Mouse (Mus musculus): Measurements from ENCODE around the gene Mepce. TPM values are rescaled to one million over a fixed set of nuclear protein-coding genes. Genes with fewer than 3 reads are reported as not detected.

The Mepce gene
- polyA plus RNA-seq (2012; ENCODE audit: low replicate concordance), result 168 and 453 TPM in 2 replicates

DNA sequence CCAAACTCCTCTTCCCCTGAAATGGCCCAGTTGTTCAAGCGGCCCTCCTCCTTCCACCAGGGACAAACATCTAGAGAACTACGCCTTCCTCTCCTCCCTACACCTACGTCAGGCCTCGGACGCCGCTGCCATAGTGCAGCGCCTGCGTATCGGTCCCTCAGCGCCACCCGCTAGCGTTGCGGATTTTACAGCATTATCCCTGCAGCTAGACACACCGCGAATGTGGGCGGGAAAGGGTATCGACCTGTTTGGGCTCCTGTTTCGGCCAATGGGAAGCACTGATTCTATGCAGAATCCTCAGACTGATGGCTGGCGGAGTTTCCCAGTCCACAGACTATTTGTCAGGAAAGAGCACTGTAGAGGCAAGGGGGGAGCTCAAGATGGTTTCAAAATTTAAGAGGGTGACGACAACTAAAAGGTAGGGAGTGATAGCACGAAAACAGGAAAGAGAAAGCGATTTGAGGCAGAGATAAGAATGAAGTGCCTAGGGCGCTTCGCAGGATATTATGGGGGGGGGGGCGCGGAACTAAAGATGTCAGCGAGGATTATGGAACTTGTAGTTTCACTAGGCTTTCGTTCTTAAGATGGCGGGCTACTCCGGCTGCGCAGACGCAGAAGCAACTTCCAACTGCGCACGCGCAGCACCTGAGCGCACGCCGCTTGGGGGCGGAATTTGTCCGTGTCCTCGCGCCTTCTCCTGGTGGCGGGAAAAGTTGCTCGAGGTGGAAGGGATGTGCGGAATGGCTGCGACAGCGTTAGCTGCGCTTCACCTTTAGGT lies at the start of gene Mepce, which contains the start of gene Zcwpw1:
Mepce (minus strand) TSS at position 505 of the 778 bp plus-strand sequence.
Zcwpw1 (plus strand) TSS at position 648 of the 778 bp plus-strand sequence.

GRCm38 (mm10) chr5:137835966-137836520 lies 48.6 kb upstream of the Mepce start, which contains the start of gene Pilra:
Gene Pilra (minus strand): TSS chr5:137836281.

GRCm38 (mm10) chr5:137778635-137779034 lies 8.8 kb downstream of the Mepce start, which contains the start of gene Ppp1r35:
Gene Ppp1r35 (plus strand): TSS chr5:137778849.

DNA sequence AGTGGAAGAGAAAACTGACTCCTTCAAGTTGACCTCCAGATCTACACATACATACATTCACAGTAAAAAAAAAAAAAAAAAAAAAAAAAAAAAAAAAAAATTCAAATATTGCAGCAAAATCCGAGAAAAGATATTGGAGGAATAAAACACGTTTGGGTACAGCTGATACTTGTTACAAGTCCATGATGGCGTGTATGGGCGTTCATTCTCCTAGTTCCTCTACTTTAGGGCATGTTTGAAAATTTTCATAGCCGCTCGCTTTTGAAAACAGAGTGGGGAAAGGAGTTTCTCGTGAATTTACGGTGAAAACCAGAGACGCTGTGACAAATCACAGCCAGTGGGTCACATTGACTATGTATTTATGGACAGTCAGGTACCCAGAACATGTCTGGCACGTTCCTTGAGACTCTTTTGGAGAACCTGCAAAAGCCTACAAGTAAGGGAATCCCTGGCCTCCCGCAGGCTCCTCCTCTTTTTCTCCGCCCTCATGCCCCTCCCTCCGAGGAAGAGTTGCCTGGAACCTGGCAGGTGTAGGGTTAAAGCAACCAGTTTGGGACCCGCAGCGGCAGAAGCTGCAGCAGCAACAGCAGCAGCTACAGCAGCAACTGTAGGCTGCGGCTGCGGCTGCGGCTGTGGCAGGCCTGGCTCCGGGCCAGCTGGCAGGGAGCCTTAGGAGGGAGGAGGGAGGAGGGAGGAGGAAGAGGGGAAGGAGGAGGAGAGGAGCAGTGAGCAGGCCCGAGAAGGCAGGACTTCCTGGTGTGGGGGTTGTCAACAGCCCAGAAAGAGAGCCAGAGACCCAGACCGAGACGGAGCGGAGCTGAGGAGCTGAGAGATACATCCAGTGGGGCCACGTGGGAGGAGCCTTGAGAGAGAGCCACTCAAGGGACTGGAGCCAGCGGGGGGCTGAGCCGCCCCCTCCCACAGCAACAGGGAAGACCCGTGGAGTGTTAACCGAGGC lies 42.0 kb downstream of the Mepce start, which contains the start of gene Tsc22d4:
Tsc22d4 (plus strand) TSS at position 517 of the 958 bp plus-strand sequence.

DNA sequence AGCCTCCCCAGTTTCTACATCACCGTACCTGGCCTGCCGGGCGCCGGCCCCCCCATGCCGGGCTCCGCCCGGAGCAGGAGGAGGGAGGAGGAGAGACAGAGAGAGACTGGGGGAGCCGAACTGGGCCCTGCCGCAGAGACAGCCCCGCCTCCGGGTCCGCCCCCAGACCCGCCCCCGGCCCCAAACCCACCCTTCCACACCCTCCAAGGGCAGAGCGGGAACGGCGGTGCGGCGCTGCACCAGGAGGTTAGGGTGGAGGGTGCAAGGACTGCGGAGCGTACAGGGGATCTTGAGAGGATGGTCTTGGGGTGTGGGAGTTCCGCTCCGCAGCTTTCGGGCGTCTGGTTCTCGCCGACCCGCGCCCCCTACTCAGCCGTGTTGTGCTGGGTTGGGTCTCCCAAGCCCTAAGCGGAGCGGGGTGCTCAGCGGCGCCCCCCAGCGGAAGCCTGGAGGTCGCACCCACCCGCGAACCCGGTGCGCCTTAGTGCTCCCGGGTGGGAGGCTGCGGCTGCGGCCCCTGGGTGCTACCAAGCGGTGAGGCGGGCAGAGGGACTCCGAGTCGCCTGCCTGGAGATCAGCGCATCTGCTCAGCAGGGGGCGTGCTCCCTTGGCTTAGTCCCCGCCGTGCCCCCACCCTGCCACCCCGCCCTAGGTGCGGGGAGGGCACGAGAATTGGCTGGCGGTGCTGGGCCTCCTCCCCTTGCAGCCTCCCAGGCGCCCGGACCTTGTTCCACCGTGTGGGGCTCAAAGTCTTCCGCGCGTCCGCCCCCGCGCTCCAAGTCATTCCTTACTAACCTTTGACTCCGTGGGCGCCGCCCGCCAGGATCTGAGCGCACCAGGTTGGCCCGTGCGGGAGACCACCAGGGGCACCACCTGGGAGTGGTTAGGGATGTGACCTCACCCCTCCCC lies 46.2 kb downstream of the Mepce start, which contains the start of gene Nyap1:
Nyap1 (minus strand) TSS at position 585 of the 909 bp plus-strand sequence.

Other genes with a start within 250 kb of the Mepce start
- not detected in 2 replicates for gene Actl6b, start 234.1 kb downstream of the Mepce start, polyA plus RNA-seq (2012; ENCODE audit: low replicate concordance)
- 2.0 and 13.3 TPM in 2 replicates for gene Tfr2, start 217.8 kb downstream of the Mepce start, polyA plus RNA-seq (2012; ENCODE audit: low replicate concordance)
- gene Mospd3, start 186.6 kb downstream of the Mepce start, polyA plus RNA-seq (2012; ENCODE audit: low replicate concordance), result 343 and 978 TPM in 2 replicates
- gene Pcolce, start 173.9 kb downstream of the Mepce start, polyA plus RNA-seq (2012; ENCODE audit: low replicate concordance), result 2.0 and 8.5 TPM in 2 replicates
- 0.09 and 0.20 TPM in 2 replicates for gene Fbxo24, start 158.7 kb downstream of the Mepce start, polyA plus RNA-seq (2012; ENCODE audit: low replicate concordance)
- 391 and 723 TPM in 2 replicates for gene Lrch4, start 158.5 kb downstream of the Mepce start, polyA plus RNA-seq (2012; ENCODE audit: low replicate concordance)
- 44.7 and 56.6 TPM in 2 replicates for gene Gm20605, start 158.5 kb downstream of the Mepce start, polyA plus RNA-seq (2012; ENCODE audit: low replicate concordance)
- 167 and 231 TPM in 2 replicates for gene Sap25, start 146.3 kb downstream of the Mepce start, polyA plus RNA-seq (2012; ENCODE audit: low replicate concordance)
- 0.17 and 0.21 TPM in 2 replicates for gene Irs3, start 141.9 kb downstream of the Mepce start, polyA plus RNA-seq (2012; ENCODE audit: low replicate concordance)
- 41.0 and 59.6 TPM in 2 replicates for gene Agfg2, start 102.9 kb downstream of the Mepce start, polyA plus RNA-seq (2012; ENCODE audit: low replicate concordance)
- 3.5 and 11.1 TPM in 2 replicates for gene Nyap1, start 46.0 kb downstream of the Mepce start, polyA plus RNA-seq (2012; ENCODE audit: low replicate concordance)
- gene Tsc22d4, start 41.9 kb downstream of the Mepce start, polyA plus RNA-seq (2012; ENCODE audit: low replicate concordance), result 642 and 1,190 TPM in 2 replicates
- gene Ppp1r35, start 8.8 kb downstream of the Mepce start, polyA plus RNA-seq (2012; ENCODE audit: low replicate concordance), result 82.7 and 175 TPM in 2 replicates
- 2.2 and 5.2 TPM in 2 replicates for gene Zcwpw1, start 143 bp upstream of the Mepce start, polyA plus RNA-seq (2012; ENCODE audit: low replicate concordance)
- 6.6 and 11.0 TPM in 2 replicates for gene Pilra, start 48.6 kb upstream of the Mepce start, polyA plus RNA-seq (2012; ENCODE audit: low replicate concordance)
- 6.6 and 9.2 TPM in 2 replicates for gene Pilrb1, start 70.5 kb upstream of the Mepce start, polyA plus RNA-seq (2012; ENCODE audit: low replicate concordance)
- gene Pilrb2, start 84.2 kb upstream of the Mepce start, polyA plus RNA-seq (2012; ENCODE audit: low replicate concordance), result 6.4 and 10.8 TPM in 2 replicates
- not detected in 2 replicates for gene Cyp3a13, start 134.0 kb upstream of the Mepce start, polyA plus RNA-seq (2012; ENCODE audit: low replicate concordance)
- gene Gjc3, start 175.4 kb upstream of the Mepce start, polyA plus RNA-seq (2012; ENCODE audit: low replicate concordance), result not detected in 2 replicates
- not detected in 2 replicates for gene Azgp1, start 193.9 kb upstream of the Mepce start, polyA plus RNA-seq (2012; ENCODE audit: low replicate concordance)
- not detected in 2 replicates for gene Smok3a, start 233.6 kb upstream of the Mepce start, polyA plus RNA-seq (2012; ENCODE audit: low replicate concordance)
- gene Smok3b, start 233.8 kb upstream of the Mepce start, polyA plus RNA-seq (2012; ENCODE audit: low replicate concordance), result not detected in 2 replicates

Data from hematopoietic multipotent progenitor cell, adult 10-12 weeks (in vitro differentiated cells).